Mouse (Mus musculus) kidney, adult 10 weeks (tissue): ENCODE results near the gene Arvcf. TPM values are rescaled to one million over a fixed set of nuclear protein-coding genes. Genes with fewer than 3 reads are reported as not detected.

Experiments used
- polyA plus RNA-seq: library from polyadenylated mRNA; stranded (reverse); fragments of 350-450 nt; fragmentation: Illumina TruSeq; extraction: RNeasy Lipid Tissue Mini Kit (QIAGEN cat#74804); gene quantifications from one replicate; pipeline ENCODE4 v1.2.3, GENCODE M21; 2014; ENCODE audit warnings: low read depth, low replicate concordance

The Arvcf gene
- polyA plus RNA-seq, result 0.97 TPM

GRCm38 (mm10) chr16:18347931-18348600 is at the start of gene Arvcf, which contains the start of gene Tango2:
Arvcf (plus strand) TSS chr16:18348182.
Tango2 (minus strand) TSS chr16:18348103.

GRCm38 (mm10) chr16:18426215-18426791 is 78.3 kb downstream of the Arvcf start, which contains the start of gene Txnrd2:
Txnrd2 (plus strand) TSS chr16:18426384.

GRCm38 (mm10) chr16:18426802-18427280 is 78.9 kb downstream of the Arvcf start, which contains the start of gene Comt:
Comt (minus strand) TSS chr16:18426852.

Other genes with a start within 250 kb of the Arvcf start
- not detected for gene Rtn4r, start 220.5 kb upstream of the Arvcf start, polyA plus RNA-seq
- not detected for gene Ccdc188, start 130.3 kb upstream of the Arvcf start, polyA plus RNA-seq
- not detected for gene Zdhhc8, start 113.0 kb upstream of the Arvcf start, polyA plus RNA-seq
- 21.4 TPM for gene Trmt2a, start 99.5 kb upstream of the Arvcf start, polyA plus RNA-seq
- 75.6 TPM for gene Ranbp1, start 99.5 kb upstream of the Arvcf start, polyA plus RNA-seq
- gene Gm49776, start 89.9 kb upstream of the Arvcf start, polyA plus RNA-seq, result not detected
- 17.1 TPM for gene Dgcr8, start 58.9 kb upstream of the Arvcf start, polyA plus RNA-seq
- 18.0 TPM for gene Tango2, start 79 bp upstream of the Arvcf start, polyA plus RNA-seq
- gene Txnrd2, start 78.2 kb downstream of the Arvcf start, polyA plus RNA-seq, result 2.0 TPM
- gene Comt, start 78.7 kb downstream of the Arvcf start, polyA plus RNA-seq, result 21.7 TPM
- gene Gnb1l, start 150.5 kb downstream of the Arvcf start, polyA plus RNA-seq, result 0.28 TPM
- not detected for gene Rtl10, start 150.7 kb downstream of the Arvcf start, polyA plus RNA-seq
- not detected for gene Tbx1, start 242.5 kb downstream of the Arvcf start, polyA plus RNA-seq